Mouse (Mus musculus): ENCODE data around the gene Higd1b. TPM values are rescaled to one million over a fixed set of nuclear protein-coding genes. Genes with fewer than 3 reads are reported as not detected.

Higd1b gene
- not detected for polyA plus RNA-seq (2017; shearing (Covaris generic))

DNA sequence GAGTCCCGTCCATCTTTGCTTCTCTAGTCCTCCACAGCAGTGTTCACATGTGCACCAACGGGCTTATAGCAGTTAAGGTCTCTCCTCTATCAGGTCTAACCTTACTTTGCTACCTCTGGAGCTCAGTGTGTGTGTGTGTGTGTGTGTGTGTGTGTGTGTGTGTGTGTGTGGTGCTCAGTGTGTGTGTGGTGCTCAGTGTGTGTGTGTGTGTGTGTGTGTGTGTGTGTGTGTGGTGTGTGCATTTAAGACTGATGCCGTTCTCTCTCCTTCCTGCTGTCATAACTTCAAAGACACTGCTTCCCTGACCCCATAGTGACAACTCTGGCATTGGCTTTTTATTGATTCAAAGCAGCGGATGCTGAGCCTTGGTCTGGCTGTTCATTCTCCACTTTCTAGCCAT, at the start of gene Higd1b:
TSS of gene Higd1b (plus strand) at position 301 of the 400 bp plus-strand sequence.

GRCm38 (mm10) chr11:102819021-102819782, 16.4 kb upstream of the Higd1b start, which contains the start of gene Gjc1:
Gene Gjc1, minus strand, starts transcription at chr11:102819700.

GRCm38 (mm10) chr11:102880585-102881313, 45.1 kb downstream of the Higd1b start, which contains the start of the genes Eftud2 and Ccdc103:
Gene Eftud2, minus strand, starts transcription at chr11:102880985.
Gene Ccdc103, plus strand, starts transcription at chr11:102881204.

GRCm38 (mm10) chr11:102884616-102885219, 49.1 kb downstream of the Higd1b start, which contains the start of gene Fam187a:
Gene Fam187a, plus strand, starts transcription at chr11:102885169.

Other genes with a start within 250 kb of the Higd1b start
- gene Fzd2, start 231.5 kb upstream of the Higd1b start, polyA plus RNA-seq (2017; shearing (Covaris generic)), result not detected
- gene Meioc, start 172.1 kb upstream of the Higd1b start, polyA plus RNA-seq (2017; shearing (Covaris generic)), result under 1 TPM in 1 of 2 experiments, not detected in 1; 0.04 TPM
- 10 to 100 TPM; 27.5 to 30.7 TPM for gene Ccdc43, start 138.1 kb upstream of the Higd1b start, polyA plus RNA-seq (2017; shearing (Covaris generic))
- gene Adam11, start 74.4 kb upstream of the Higd1b start, polyA plus RNA-seq (2017; shearing (Covaris generic)), result not detected
- gene Gjc1, start 16.1 kb upstream of the Higd1b start, polyA plus RNA-seq (2017; shearing (Covaris generic)), result under 1 TPM in 1 of 2 experiments, not detected in 1; 0.26 TPM
- 100 to 1,000 TPM; 131 to 153 TPM for gene Eftud2, start 45.1 kb downstream of the Higd1b start, polyA plus RNA-seq (2017; shearing (Covaris generic))
- not detected for gene Ccdc103, start 45.4 kb downstream of the Higd1b start, polyA plus RNA-seq (2017; shearing (Covaris generic))
- not detected for gene Fam187a, start 49.3 kb downstream of the Higd1b start, polyA plus RNA-seq (2017; shearing (Covaris generic))
- gene Gfap, start 65.1 kb downstream of the Higd1b start, polyA plus RNA-seq (2017; shearing (Covaris generic)), result not detected
- gene Kif18b, start 89.3 kb downstream of the Higd1b start, polyA plus RNA-seq (2017; shearing (Covaris generic)), result 1 to 10 TPM; 3.9 to 8.1 TPM
- gene C1ql1, start 110.8 kb downstream of the Higd1b start, polyA plus RNA-seq (2017; shearing (Covaris generic)), result not detected
- gene Nmt1, start 192.3 kb downstream of the Higd1b start, polyA plus RNA-seq (2017; shearing (Covaris generic)), result 10 to 100 TPM; 64.6 to 71.5 TPM
- 10 to 100 TPM; 25.1 to 25.4 TPM for gene Dcakd, start 192.5 kb downstream of the Higd1b start, polyA plus RNA-seq (2017; shearing (Covaris generic))